Mouse (Mus musculus) heart, adult 2 months (tissue): Measurements from ENCODE around the gene St6galnac5.

Source experiments
- CTCF ChIP-seq: fragments of 200-600 bp; IDR thresholded peaks from 2 replicates; pipeline ENCODE4 v1.8.1; 2022; ENCODE audit warnings: antibody characterized with exemption, mild to moderate bottlenecking, moderate library complexity
- EP300 ChIP-seq: fragments of 200-500 bp; IDR thresholded peaks from 2 replicates; pipeline ENCODE4 v1.6.1; 2011; ENCODE audit warnings: low read depth, low read length, control low read depth; ENCODE audit not compliant: insufficient read depth

DNA sequence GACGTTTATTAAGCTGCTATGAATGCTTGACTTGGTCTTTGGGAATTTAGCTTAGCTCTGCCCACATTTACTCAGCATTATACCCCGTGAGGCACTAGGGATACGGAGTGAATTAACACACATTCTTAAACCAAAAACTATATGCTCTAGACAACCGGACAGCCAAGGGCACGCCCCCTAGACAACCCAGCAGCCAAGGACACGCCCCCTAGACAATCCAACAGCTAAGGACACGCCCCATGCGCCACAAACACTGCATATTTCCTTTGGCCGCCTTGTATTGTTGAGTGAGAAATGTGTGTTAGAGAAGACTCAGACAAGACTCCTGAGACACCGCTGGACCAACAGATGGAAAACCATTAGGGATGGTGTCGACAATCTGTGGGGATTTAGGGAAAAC is 39.1 kb downstream of the St6galnac5 start:
- no peak for TF ChIP-seq CTCF
- TF ChIP-seq EP300, result no peak
